11 mouse cellular contexts compared by ENCODE assay signal in genomic region chr8:119439893-119440249, GRCm38 (mm10). TPM values are rescaled to one million over a fixed set of nuclear protein-coding genes. Genes with fewer than 3 reads are reported as not detected.
DNase-seq lines count a peak whose midpoint lies in the region; ATAC-seq and TF ChIP-seq lines count a peak whose summit lies in the region.
"Had no signal": no experiment of that assay in that cellular context is flagged by ENCODE, and none has a peak within 500 bp of the region (broad histone marks: within the 10 kb centered on the region; RNA-seq: fewer than 3 reads in every experiment).

No protein-coding gene starts in this region.

- H3K27ac ChIP-seq in heart, adult 2 months, result peak overlapping the region; percentile 45; the same call in 1 of the 2 replicates
- peak overlapping the region; percentile 0; the same call in 1 of the 2 replicates for H3K27ac ChIP-seq in testis, adult 2 months (ENCODE audit: control insufficient read depth, insufficient read depth, low read depth, low read length)
- H3K27ac ChIP-seq in liver, embryonic 16.5 days (ENCODE audit: low read length), result no peak overlapping the region
- peak overlapping the region; percentile 65 for H3K27ac ChIP-seq in stomach, postnatal 0 days (replicated peaks)

- no peak for ATAC-seq in liver, embryonic 16.5 days (ENCODE audit: low read depth)
- peak; percentile 11; the same call in 1 of the 2 replicates for ATAC-seq in stomach, postnatal 0 days (ENCODE audit: low FRiP score, low TSS enrichment)

- H3K4me2 ChIP-seq in liver, embryonic 16.5 days (ENCODE audit: low read depth, low read length), result peak overlapping the region; percentile 39
- H3K4me2 ChIP-seq in stomach, postnatal 0 days (replicated peaks; ENCODE audit: low read depth), result peak overlapping the region; percentile 29; the same call in 1 of the 2 replicates

- TF ChIP-seq CTCF in heart, adult 2 months (IDR thresholded peaks at IDR 0.05), result no peak
- no peak for TF ChIP-seq CTCF in testis, adult 2 months (IDR thresholded peaks at IDR 0.05; ENCODE audit: control insufficient read depth, insufficient read depth, insufficient replicate concordance, low read depth, low read length)
- TF ChIP-seq CTCF in stomach, postnatal 0 days (IDR thresholded peaks at IDR 0.05; ENCODE audit: low read depth), result no peak

- no peak for TF ChIP-seq POLR2A in heart, adult 2 months (IDR thresholded peaks at IDR 0.05; ENCODE audit: insufficient read depth, low read depth, low read length)
- TF ChIP-seq POLR2A in testis, adult 2 months (IDR thresholded peaks at IDR 0.05; ENCODE audit: control insufficient read depth, low read depth, low read length), result no peak

- H3K4me3 ChIP-seq in heart, adult 2 months, result no peak overlapping the region
- no peak overlapping the region for H3K4me3 ChIP-seq in testis, adult 2 months (ENCODE audit: control insufficient read depth, low read depth, low read length)
- H3K4me3 ChIP-seq in liver, embryonic 16.5 days (ENCODE audit: low read depth, low read length), result no peak overlapping the region
- peak overlapping the region; percentile 1; the same call in 1 of the 2 replicates for H3K4me3 ChIP-seq in stomach, postnatal 0 days (ENCODE audit: low read depth, low read length)

- no peak overlapping the region for H3K9ac ChIP-seq in heart, adult 2 months (ENCODE audit: low read depth, low read length)
- no peak overlapping the region for H3K9ac ChIP-seq in liver, embryonic 16.5 days (ENCODE audit: low read depth, low read length)
- no peak overlapping the region for H3K9ac ChIP-seq in stomach, postnatal 0 days (ENCODE audit: low read length)

- no peaks in the 10 kb centered on the region for H3K27me3 ChIP-seq in heart, adult 2 months (ENCODE audit: control insufficient read depth, insufficient read depth, low read length)
- H3K27me3 ChIP-seq in testis, adult 2 months (ENCODE audit: control insufficient read depth, insufficient read depth, low read length), result no peaks in the 10 kb centered on the region
- no peaks in the 10 kb centered on the region for H3K27me3 ChIP-seq in liver, embryonic 16.5 days (ENCODE audit: control insufficient read depth, insufficient read depth, low read depth, low read length)
- H3K27me3 ChIP-seq in stomach, postnatal 0 days (ENCODE audit: control insufficient read depth, insufficient read depth, low read length), result no peaks in the 10 kb centered on the region

- H3K4me1 ChIP-seq in heart, adult 2 months (ENCODE audit: control insufficient read depth, insufficient read depth, low read length), result peaks cover 20% of the 10 kb centered on the region
- peaks cover 8% of the 10 kb centered on the region for H3K4me1 ChIP-seq in testis, adult 2 months (ENCODE audit: control insufficient read depth, insufficient read depth, low read length)
- H3K4me1 ChIP-seq in liver, embryonic 16.5 days (ENCODE audit: control insufficient read depth, low read depth, low read length), result peaks cover 8% of the 10 kb centered on the region
- peaks cover 9% of the 10 kb centered on the region; the same call in 1 of the 2 replicates for H3K4me1 ChIP-seq in stomach, postnatal 0 days (replicated peaks; ENCODE audit: control insufficient read depth, insufficient read depth)

- TF ChIP-seq EP300 in heart, adult 2 months (IDR thresholded peaks at IDR 0.05; ENCODE audit: insufficient read depth, low read depth, low read length), result no peak
- TF ChIP-seq EP300 in stomach, postnatal 0 days (optimal IDR thresholded peaks at IDR 0.05), result no peak

- intact Hi-C loops in heart, adult 2 months (cut with DNase I), result loop anchor here (2.0 kb wide), 2 partner anchors 27 to 237 kb away; no protein-coding TSS in a partner anchor
- intact Hi-C loops in heart, postnatal 36 days (cut with DNase I), result loop anchor here (1.0 to 2.0 kb wide), 2 partner anchors 28 to 165 kb away; partner anchors contain the start of gene Taf1c

- H3K9me3 ChIP-seq in liver, embryonic 16.5 days (replicated peaks; ENCODE audit: control insufficient read depth, low read length), result no peaks in the 10 kb centered on the region
- no peaks in the 10 kb centered on the region for H3K9me3 ChIP-seq in stomach, postnatal 0 days (ENCODE audit: control insufficient read depth, low read length)

- no peaks in the 10 kb centered on the region for H3K36me3 ChIP-seq in heart, adult 2 months (ENCODE audit: control insufficient read depth, insufficient read depth, low read length)
- H3K36me3 ChIP-seq in testis, adult 2 months (ENCODE audit: control insufficient read depth, insufficient read depth, low read length), result no peaks in the 10 kb centered on the region
- peaks cover 11% of the 10 kb centered on the region for H3K36me3 ChIP-seq in liver, embryonic 16.5 days (ENCODE audit: control insufficient read depth, insufficient read depth)
- peaks cover 5% of the 10 kb centered on the region; the same call in 1 of the 2 replicates for H3K36me3 ChIP-seq in stomach, postnatal 0 days (ENCODE audit: control insufficient read depth, insufficient read depth, low read length)

- no peak for DNase-seq in heart, adult 2 months
- DNase-seq in heart, postnatal 36 days, result no peak
- no peak for DNase-seq in testis, postnatal 10 days (ENCODE audit: low spot score)
- DNase-seq in stomach, postnatal 0 days (ENCODE audit: low spot score), result no peak
- no peak for DNase-seq in embryo, embryonic 11 days
- no peak for DNase-seq in ovary, postnatal 10 days (ENCODE audit: low spot score)
- DNase-seq: cerebellum, adult 8-10 months; thymus, adult 2 months had no signal

- 87% methylated on average over 7 of the region's 7 CpGs for WGBS in heart, adult 2 months
- 62% methylated on average over 7 of the region's 7 CpGs for WGBS in liver, embryonic 16.5 days (ENCODE audit: insufficient replicate concordance)
- 62% methylated on average over 7 of the region's 7 CpGs for WGBS in stomach, postnatal 0 days

- no peaks in the 10 kb centered on the region for H3K79me2 ChIP-seq in heart, adult 2 months (replicated peaks; ENCODE audit: control insufficient read depth, insufficient read depth, low read length)

RNA-seq across cellular contexts. Expression of gene Osgin1, which starts 5.9 kb away (rescaled TPM):
- total RNA-seq in heart, adult 2 months (2021), result 1 to 10 TPM; 3.9 to 5.5 TPM
- polyA plus RNA-seq in heart, adult 2 months (2012; rRNA removed), result 7.2 and 7.8 TPM in 2 replicates
- 1 to 10 TPM; 4.6 to 7.4 TPM for total RNA-seq in heart, postnatal 36 days (2021)
- polyA plus RNA-seq in testis, adult 2 months (2012; rRNA removed), result 437 and 440 TPM in 2 replicates
- polyA plus RNA-seq in liver, embryonic 16.5 days (2015; fragmentation: Nextera tagmentation; extraction: Ambion mirVana), result 47.3 and 57.9 TPM in 2 replicates
- 11.4 and 14.5 TPM in 2 replicates for polyA plus RNA-seq in stomach, postnatal 0 days (2015; fragmentation: Nextera tagmentation; extraction: Ambion mirVana)

RNA-seq across cellular contexts. Expression of gene Necab2, which starts 6.6 kb away (rescaled TPM):
- total RNA-seq in heart, adult 2 months (2021), result not detected
- polyA plus RNA-seq in heart, adult 2 months (2012; rRNA removed), result not detected in 2 replicates
- not detected for total RNA-seq in heart, postnatal 36 days (2021)
- polyA plus RNA-seq in testis, adult 2 months (2012; rRNA removed), result 14.8 and 16.0 TPM in 2 replicates
- polyA plus RNA-seq in liver, embryonic 16.5 days (2015; fragmentation: Nextera tagmentation; extraction: Ambion mirVana), result 0.04 TPM in 1 of 2 replicates, not detected in the other
- polyA plus RNA-seq in stomach, postnatal 0 days (2015; fragmentation: Nextera tagmentation; extraction: Ambion mirVana), result 1.5 and 1.6 TPM in 2 replicates
- total RNA-seq: heart, postnatal 10 days had no signal

RNA-seq across cellular contexts. Expression of gene Mlycd, which starts 45.2 kb away (rescaled TPM):
- total RNA-seq in heart, adult 2 months (2021), result 100 to 1,000 TPM; 110 to 118 TPM
- 83.8 and 99.1 TPM in 2 replicates for polyA plus RNA-seq in heart, adult 2 months (2012; rRNA removed)
- 100 to 1,000 TPM; 124 to 152 TPM for total RNA-seq in heart, postnatal 36 days (2021)
- polyA plus RNA-seq in testis, adult 2 months (2012; rRNA removed), result 5.3 and 5.4 TPM in 2 replicates
- polyA plus RNA-seq in liver, embryonic 16.5 days (2015; fragmentation: Nextera tagmentation; extraction: Ambion mirVana), result 10.0 and 12.1 TPM in 2 replicates
- 22.0 and 24.0 TPM in 2 replicates for polyA plus RNA-seq in stomach, postnatal 0 days (2015; fragmentation: Nextera tagmentation; extraction: Ambion mirVana)
